Mouse (Mus musculus): Measurements from ENCODE around the gene Sept9.

GRCm38 (mm10) chr11:117159946-117160307 lies 39.5 kb upstream of the Sept9 start:
- TF ChIP-seq TAL1 (IDR thresholded peaks at IDR 0.05; ENCODE audit: low read length) (no peak), GATA1 (IDR thresholded peaks at IDR 0.05; ENCODE audit: low read length) (no peak)
